Mouse (Mus musculus) heart, postnatal 10 days (tissue): ENCODE results near the gene Pfkm. TPM values are rescaled to one million over a fixed set of nuclear protein-coding genes. Genes with fewer than 3 reads are reported as not detected.

Source experiments
- DNase-seq, 2 experiments: peaks; one replicate each; pipeline ENCODE4 v3.0.0; 2021
- intact Hi-C: fragments of 180-260 bp; cut with DNase I; formaldehyde crosslinking; loops from one replicate; pipeline ENCODE4 v1.15.1; 2025
- total RNA-seq, 2 experiments: library from RNA; stranded (reverse); gene quantifications; 2 replicates each; pipeline ENCODE4 v1.2.3; 2021

Gene Pfkm
- total RNA-seq, 2 experiments from 2014 or later, result 571 to 624 TPM

GRCm38 (mm10) chr15:98134666-98135065 is 42.3 kb downstream of the Pfkm start:
- intact Hi-C loops, result no loop called here
- DNase-seq, result no peak

GRCm38 (mm10) chr15:98135671-98136070 is 43.3 kb downstream of the Pfkm start:
- intact Hi-C loops, result no loop called here
- no peak for DNase-seq

GRCm38 (mm10) chr15:98136871-98137270 is 44.5 kb downstream of the Pfkm start:
- intact Hi-C loops, result no loop called here

GRCm38 (mm10) chr15:98139763-98140162 is 47.4 kb downstream of the Pfkm start:
- intact Hi-C loops, result no loop called here
- DNase-seq, result no peak

More at GRCm38 (mm10) chr15:98136871-98137270, 44.5 kb downstream of the Pfkm start:
- DNase-seq, result no peak

GRCm38 (mm10) chr15:98140809-98141208 is 48.4 kb downstream of the Pfkm start:
- no peak for DNase-seq
- intact Hi-C loops, result no loop called here

- intact Hi-C loops, result no loop called here
- DNase-seq, result no peak
Measured at GRCm38 (mm10) chr15:98142515-98142914, 50.1 kb downstream of the Pfkm start.

GRCm38 (mm10) chr15:98144861-98145507 is 52.6 kb downstream of the Pfkm start:
- intact Hi-C loops, result loop anchor here (1.0 to 2.0 kb wide), 2 partner anchors 36 to 52 kb away; partner anchors contain the start of gene Senp1

GRCm38 (mm10) chr15:98145559-98146181 is 53.3 kb downstream of the Pfkm start:
- intact Hi-C loops, result loop anchor here (1.0 to 2.0 kb wide), 2 partner anchors 37 to 52 kb away; partner anchors contain the start of gene Senp1
- peak; percentile 94 to 96 for DNase-seq

More at GRCm38 (mm10) chr15:98144861-98145507, 52.6 kb downstream of the Pfkm start:
- peak; percentile 13 to 17 for DNase-seq

GRCm38 (mm10) chr15:98148356-98148755 is 56.0 kb downstream of the Pfkm start:
- DNase-seq, result no peak
- intact Hi-C loops, result no loop called here

GRCm38 (mm10) chr15:98149166-98149602 is 56.8 kb downstream of the Pfkm start:
- DNase-seq, result peak; percentile 77 to 79
- intact Hi-C loops, result no loop called here

GRCm38 (mm10) chr15:98152916-98153315 is 60.5 kb downstream of the Pfkm start:
- no peak for DNase-seq
- intact Hi-C loops, result loop anchor here (1.0 kb wide), 1 partner anchor 64 kb away; no protein-coding TSS in a partner anchor

GRCm38 (mm10) chr15:98153625-98154024 is 61.2 kb downstream of the Pfkm start:
- intact Hi-C loops, result loop anchor here (1.0 kb wide), 1 partner anchor 64 kb away; no protein-coding TSS in a partner anchor
- peak; percentile 49 to 53 for DNase-seq

- intact Hi-C loops, result no loop called here
- DNase-seq, result no peak
Measured at GRCm38 (mm10) chr15:98154146-98154545, 61.8 kb downstream of the Pfkm start.

- intact Hi-C loops, result loop anchor here (5.0 kb wide), 1 partner anchor 187 kb away; no protein-coding TSS in a partner anchor
- DNase-seq, result no peak
Measured at GRCm38 (mm10) chr15:98154631-98155030, 62.2 kb downstream of the Pfkm start.

GRCm38 (mm10) chr15:98155272-98155671 is 62.9 kb downstream of the Pfkm start:
- intact Hi-C loops, result loop anchor here (5.0 kb wide), 1 partner anchor 188 kb away; no protein-coding TSS in a partner anchor
- DNase-seq, result no peak

GRCm38 (mm10) chr15:98155944-98156343 is 63.6 kb downstream of the Pfkm start:
- intact Hi-C loops, result loop anchor here (5.0 kb wide), 1 partner anchor 189 kb away; no protein-coding TSS in a partner anchor
- DNase-seq, result no peak

GRCm38 (mm10) chr15:98157253-98157652 is 64.9 kb downstream of the Pfkm start:
- intact Hi-C loops, result loop anchor here (5.0 kb wide), 1 partner anchor 190 kb away; no protein-coding TSS in a partner anchor

GRCm38 (mm10) chr15:98161026-98161805 is 68.8 kb downstream of the Pfkm start:
- no peak for DNase-seq
- intact Hi-C loops, result no loop called here

More at GRCm38 (mm10) chr15:98157253-98157652, 64.9 kb downstream of the Pfkm start:
- no peak for DNase-seq

GRCm38 (mm10) chr15:98162561-98162960 is 70.2 kb downstream of the Pfkm start:
- intact Hi-C loops, result no loop called here
- peak in 1 of 2 experiments; percentile 39 for DNase-seq

GRCm38 (mm10) chr15:98165525-98165924 is 73.1 kb downstream of the Pfkm start, which contains the start of gene Asb8:
Asb8 (minus strand) TSS chr15:98165625.
- intact Hi-C loops, result no loop called here
- DNase-seq, result no peak
